Mouse (Mus musculus): ENCODE data around the gene Phgr1. TPM values are rescaled to one million over a fixed set of nuclear protein-coding genes. Genes with fewer than 3 reads are reported as not detected.

Phgr1 gene
- total RNA-seq, 2 experiments from 2014 or later, result not detected

DNA sequence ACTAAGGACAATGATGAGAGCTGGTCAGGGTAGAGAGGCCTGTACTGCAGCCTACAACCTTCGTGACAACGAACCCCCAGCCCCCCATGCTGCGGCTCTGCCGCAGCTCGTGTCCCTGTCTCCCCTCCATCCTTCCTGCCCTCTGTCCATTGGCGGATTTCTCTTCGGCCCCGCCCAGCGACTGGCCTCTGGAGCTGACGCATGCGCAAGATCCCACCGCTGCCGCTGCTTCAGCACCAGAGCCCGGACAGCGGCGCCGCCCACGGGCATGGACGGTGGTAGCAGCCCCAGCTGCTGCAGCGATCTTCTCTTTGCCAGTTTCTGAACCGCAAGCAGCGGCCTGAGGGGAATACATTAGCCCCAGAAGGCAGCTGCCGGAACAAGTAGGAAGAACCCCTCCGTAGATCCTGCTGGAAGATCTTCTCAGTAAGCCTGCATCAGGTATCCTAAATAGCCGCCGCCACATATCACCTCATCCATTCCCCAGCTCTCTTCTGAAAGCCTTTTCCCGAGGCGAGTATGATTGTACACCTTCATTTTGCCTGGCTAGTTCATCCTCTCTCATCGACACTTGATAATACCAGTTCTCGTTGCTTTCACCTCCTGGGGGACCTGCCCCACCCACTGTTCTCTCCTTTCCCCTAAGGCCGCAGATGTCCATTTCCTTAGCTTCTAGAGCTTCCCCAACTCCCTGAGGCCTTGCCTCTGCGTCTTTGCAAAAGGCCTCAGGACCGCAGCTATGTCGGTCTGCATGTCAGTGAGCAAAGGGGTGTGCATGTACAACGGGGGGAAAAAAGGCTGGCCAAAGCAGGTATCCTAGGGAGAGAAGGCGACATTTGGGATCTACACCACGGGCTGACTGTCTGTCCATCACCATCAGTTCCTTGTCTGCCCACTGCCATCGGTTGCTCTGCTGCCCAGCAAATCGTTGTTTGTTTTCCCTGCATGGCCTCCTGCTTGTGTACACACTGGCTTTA, 7.2 kb downstream of the Phgr1 start, which contains the start of gene Disp2:
TSS of gene Disp2 (plus strand) at position 216 of the 977 bp plus-strand sequence.
- peak; percentile 97 for DNase-seq

DNA sequence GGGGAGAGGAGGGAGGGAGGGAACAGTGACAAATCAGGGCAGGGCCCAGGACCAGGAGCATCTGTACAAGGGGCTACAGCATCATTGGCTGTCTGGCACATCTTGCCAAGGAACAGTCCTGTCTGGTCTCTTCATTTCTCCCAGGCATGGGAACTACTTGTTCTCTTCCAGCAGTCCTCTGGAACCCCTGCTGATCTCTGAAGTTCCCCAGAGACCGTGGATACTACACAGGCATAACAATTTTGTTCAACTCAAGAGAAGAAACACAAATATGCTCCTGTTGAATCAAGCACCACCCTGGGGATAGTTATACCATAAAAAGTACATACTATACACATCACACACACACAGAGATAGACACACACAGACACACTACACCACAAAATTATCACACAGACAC, 8.5 kb downstream of the Phgr1 start:
- no peak for DNase-seq

DNA sequence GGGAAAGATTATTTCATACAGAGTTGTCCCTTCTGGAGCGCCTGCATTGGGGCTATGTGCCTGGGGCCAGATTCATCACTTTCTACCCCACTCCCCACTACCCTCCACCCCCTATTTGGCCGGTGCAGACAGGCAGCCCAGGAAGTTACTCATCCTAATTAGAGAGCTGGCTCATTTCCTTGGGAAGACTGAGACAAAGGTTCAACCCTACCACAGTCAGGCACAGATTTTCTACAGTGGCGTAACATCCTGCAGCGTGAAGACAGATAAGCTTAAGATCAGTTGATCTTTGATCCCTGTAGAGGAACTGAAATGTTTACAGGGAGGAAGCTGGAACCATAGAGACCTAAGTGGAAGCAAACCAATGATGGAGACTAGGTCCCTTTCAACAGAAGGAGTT, 9.7 kb downstream of the Phgr1 start:
- DNase-seq, result no peak

DNA sequence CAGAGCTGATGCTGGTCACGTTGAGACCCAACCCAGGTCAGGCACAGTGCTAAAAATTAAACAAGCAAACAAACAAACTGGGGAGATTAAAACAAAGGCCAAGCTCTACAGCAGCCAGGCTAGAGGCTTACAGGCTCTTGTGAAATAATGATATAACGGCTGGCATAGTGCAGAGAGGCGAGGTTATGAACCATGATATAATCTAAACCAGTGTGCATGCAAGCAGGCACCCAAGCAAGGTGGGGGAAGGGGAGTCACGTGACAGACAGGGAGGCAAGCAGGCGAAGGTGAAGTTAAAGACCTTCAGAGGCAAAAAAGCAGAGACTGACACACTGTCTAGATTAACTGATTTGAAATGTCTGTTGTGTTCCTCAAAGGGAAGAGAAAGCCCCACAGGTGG, 10.5 kb downstream of the Phgr1 start:
- DNase-seq, result no peak

DNA sequence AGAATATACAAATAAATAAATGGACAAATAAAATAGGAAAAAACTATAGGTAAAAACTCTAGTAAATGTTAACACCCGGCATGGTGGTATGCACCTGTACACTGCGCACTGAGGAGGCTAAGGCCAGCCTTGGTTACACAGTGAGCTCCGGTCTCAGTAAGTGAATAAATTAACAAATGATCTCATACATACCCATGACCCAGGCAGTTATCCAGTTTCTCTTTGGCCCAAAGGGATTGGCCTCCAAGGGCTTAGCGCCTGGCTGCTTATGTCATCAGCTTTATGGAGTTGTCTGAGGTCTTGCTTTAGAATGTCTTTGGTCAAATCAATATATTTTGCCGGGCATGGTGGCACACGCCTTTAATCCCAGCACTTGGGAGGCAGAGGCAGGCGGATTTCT, 11.1 kb downstream of the Phgr1 start:
- no peak for DNase-seq

DNA sequence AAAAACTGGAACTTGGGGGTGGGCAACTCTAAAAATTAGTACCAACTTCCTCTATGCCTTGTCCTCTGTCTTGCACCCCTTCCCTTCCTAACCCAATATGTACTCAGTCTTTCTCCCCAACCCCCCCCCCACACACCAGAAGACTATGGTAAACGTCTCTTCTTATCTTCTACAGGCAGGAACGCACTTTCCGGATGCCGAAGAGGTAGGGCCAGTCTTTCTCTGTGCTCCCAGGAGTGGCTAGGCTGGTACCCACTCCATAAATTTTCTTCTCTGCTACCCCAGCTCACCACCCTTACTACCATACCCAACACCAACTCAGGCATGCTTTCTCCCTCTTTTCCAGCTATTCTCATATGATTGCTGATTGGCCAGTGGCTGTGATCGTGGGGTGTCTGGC, 14.0 kb downstream of the Phgr1 start:
- no peak for DNase-seq

DNA sequence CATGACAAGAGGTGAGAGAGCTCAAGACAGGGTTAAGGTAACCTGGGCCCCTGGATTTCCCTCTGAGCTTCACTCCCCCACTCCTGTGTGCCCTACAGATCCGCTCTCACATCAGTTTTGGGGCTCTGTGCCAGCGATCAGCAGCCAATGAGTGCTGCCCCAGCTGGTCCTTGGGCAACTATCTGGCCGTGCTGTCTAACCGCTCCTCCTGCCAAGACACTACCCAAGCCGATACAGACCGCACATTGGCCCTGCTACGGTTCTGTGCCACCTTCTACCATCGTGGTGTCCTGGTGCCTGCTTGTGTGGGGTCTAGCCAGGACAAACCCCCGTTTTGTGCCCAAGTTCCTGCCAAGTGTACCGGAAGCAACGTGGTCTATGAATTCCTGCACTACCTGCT, 16.9 kb downstream of the Phgr1 start:
- peak; percentile 77 for DNase-seq

DNA sequence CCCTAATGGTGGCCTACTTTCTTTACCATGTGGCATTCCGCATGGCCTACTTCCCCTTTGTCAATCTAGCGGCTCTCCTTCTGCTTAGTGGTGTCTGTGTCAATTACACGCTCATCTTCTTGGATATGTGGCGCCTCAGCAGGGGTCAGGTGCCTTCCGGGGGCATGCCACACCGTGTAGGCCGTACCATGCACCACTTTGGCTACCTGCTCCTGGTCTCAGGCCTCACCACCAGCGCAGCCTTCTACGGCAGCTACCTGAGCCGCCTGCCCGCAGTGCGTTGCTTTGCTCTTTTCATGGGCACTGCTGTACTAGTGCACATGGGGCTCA, 17.6 kb downstream of the Phgr1 start:
- no peak for DNase-seq

DNA sequence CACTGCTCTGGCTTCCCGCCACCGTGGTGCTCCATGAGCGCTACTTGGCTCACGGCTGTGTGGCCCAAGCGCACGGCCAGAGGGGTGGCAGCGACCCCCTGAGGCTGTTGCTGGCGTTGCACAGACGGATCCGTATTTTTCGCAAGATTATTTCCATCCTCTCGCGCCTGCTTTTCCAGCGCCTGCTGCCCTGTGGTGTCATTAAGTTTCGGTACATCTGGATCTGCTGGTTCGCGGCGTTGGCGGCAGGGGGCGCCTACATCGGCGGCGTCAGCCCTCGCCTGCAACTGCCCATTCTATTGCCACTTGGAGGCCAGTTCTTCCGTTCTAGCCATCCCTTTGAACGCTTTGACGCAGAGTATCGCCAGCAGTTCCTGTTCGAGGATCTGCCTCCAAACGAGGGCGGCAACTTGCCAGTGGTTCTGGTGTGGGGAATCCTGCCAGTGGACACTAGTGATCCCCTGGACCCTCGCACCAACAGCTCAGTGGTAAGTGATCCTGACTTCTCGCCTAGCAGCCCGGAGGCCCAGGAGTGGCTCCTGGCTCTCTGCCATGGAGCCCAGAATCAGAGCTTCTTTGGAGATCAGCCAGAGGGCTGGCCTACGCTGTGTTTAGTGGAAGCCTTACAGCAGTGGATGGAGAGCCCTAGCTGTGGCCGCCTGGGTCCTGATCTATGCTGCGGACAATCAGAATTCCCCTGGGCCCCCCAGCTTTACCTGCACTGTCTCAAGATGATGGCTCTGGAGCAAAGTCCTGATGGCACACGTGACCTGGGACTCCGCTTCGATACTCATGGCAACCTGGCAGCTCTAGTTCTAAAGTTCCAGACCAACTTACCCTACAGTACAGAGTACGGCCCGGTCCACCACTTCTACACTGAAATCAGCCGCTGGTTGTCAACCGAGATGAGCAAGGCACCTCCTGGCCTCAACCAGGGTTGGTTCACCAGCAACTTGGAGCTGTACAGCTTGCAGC, 18.3 kb downstream of the Phgr1 start:
- peak; percentile 84 for DNase-seq

DNA sequence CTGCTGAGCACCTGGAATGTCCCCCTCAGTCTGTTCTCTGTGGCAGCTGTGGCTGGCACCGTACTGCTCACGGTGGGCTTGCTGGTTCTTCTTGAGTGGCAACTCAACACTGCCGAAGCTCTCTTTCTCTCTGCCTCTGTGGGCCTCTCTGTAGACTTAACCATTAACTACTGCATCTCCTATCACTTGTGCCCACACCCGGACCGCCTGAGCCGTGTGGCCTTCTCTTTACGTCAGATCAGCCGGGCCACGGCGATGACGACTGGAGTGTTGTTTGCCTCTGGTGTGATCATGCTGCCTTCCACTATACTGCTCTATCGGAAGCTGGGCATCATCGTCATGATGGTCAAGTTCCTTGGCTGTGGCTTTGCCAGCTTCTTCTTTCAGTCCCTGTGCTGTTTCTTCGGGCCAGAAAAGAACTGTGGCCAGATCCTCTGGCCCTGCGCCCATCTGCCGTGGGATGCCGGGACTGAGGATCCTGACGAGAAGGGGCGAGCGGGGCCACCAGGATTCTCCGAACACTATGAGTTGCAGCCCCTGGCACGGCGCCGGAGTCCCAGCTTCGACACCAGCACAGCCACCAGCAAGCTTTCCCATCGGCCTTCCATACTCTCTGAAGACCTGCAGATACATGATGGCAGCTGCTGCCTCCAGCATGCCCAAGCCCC, 19.2 kb downstream of the Phgr1 start:
- no peak for DNase-seq

DNA sequence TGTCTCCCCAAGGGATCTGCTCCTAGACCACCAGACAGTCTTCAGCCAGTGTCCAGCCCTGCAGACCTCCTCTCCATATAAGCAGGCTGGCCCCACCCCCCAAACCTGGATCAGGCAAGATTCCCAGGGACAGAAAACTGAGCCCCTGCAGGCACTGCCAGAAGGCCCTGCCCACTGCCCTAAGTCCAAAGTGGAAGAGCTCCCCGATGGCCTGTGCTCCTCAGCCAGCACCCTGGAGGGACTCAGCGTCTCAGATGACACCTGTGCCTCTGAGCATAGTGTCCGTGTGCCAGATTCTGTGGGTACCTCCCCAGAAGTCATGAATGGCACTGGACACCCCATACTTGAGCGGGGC, 19.7 kb downstream of the Phgr1 start:
- no peak for DNase-seq

DNA sequence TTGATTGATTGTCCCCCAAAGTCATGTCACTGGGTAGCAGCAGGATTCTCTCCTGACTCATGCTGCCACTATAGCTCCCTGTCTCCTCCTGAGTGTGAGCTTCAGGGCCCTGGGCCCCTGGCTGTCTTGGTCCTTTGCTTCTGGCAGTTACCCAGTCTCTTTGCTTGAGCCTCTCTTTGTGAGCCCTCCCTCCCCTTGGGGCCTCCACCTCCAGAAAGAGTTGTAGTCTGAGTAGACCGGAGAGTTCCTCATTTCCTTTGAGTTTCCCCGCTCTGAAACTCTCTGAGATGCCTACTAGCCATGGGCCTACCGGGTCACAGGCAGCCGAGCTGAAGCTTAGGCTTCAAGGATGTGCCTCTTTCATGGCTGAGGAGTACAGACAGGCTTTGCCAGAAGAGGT, 21.1 kb downstream of the Phgr1 start:
- no peak for DNase-seq

DNA sequence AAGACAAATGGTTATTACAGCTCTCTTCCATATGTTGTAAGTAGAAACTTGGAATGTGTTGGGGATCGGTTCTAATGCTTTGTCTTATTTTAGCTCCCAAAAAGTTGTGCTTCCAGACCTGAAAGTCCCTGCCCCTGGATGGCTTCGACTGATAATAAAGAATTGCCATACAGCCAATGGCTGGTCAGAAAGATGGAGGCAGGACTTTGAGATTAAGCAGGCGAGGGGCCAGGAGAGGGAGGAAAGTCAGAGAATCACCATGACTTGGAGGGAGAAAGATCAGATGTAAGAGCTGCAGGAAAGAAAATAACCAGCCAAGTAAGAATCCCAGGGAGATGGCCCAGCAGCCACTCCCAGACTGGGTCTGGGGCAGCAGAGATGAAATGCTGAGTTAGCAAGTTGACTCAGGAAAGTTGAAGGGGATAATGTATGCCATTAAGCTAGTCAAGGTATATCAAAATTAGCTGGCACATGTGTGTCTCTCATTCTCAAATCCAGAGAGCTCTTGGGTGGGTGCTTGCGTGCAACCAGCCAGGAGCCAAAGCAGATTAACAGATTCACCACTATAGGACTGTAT, 30.1 kb downstream of the Phgr1 start:
- no peak for DNase-seq

DNA sequence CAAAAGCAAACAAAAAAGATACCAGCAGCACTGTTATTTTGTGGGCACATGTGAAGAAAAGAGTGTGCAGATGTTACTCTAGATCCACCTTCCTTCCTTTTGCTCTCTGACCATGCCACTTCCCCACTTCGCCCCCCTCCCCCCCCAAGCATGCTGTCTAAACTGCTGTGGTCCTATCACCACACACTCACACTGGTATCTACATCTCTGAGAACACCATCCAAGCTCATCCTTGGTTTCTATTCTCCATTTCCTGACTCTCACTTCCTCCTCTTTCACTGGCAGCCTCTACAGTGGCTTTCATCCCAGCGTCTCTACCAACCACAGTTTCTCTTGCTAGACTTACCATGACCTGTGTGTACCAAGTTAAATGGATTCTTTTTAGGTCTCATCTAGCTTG, 31.9 kb downstream of the Phgr1 start:
- no peak for DNase-seq

DNA sequence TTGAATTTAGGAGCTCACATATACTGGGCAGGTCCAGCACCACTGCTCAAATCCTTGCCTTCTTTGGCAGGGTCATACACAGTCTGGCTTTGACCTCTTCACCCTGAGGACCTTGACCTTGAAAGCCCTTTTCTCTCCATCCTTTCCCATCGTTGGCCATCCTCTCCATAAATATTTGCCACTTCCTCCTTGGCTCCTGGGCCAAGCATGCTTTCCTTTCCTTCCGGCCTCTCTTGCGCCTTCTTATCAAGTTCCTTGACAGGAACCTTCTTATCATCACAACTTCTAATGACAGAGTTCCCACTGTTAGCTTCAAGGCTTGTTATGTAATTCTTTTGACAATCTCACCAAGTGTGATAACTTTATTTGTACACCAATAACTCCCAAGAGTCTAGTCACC, 32.6 kb downstream of the Phgr1 start:
- no peak for DNase-seq

DNA sequence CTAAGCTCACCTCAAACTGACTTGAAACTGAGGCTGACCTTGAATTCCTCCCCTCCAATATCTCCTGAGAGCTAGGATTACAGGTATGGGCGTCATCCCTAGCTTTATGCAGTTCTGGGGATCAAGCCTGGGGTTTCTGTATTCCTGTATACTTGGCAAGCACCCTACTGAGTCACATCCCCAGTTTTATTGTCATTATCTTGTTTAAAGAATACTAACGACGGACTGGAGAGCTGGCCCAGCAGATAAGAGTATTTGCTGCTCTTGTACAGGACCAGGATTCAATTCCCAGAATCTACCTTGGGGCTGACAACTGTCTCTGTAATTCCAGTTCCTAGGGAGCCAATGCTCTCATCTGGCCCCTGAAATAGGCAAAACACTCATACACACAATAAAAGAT, 33.2 kb downstream of the Phgr1 start:
- no peak for DNase-seq

DNA sequence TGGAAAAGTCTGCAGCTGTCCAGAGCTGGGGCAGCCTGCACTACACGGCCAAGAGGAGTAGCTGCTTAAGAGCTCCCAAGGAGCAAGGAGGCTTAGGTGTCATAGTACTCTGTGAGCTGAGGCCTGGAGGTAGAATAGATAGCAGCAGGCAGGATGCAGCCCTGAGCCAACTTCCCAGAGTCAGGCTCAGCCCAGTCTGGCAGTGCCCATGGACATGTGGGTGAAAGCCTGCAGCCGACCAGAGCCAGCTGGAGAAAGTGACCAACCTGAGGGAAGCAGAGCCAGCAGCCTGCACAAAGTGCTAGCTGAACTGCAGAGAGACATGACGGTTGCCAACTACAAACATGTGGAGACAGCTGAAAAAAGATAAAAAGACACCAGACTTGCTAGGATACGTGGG, 34.3 kb downstream of the Phgr1 start:
- DNase-seq, result peak; percentile 64

DNA sequence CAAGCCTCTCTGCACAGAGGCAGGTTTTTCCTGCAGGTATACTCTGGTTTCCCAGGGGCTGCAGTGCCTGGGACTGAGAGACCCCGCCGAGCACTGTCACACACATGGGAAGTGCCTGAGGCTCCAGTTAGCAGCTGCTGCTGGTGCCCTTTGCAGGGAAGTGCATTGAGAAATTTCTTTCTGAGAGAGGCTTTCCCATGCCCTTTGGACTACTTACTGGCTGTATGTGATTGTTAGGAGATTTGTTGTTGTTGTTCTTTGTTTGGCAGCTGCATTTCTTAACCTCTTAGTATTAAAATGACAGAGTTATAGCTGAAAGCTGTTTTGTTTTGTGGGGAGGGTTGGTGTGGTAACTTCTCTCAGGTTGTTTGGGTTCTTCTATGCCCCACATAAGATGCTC, 38.3 kb downstream of the Phgr1 start:
- DNase-seq, result no peak

DNA sequence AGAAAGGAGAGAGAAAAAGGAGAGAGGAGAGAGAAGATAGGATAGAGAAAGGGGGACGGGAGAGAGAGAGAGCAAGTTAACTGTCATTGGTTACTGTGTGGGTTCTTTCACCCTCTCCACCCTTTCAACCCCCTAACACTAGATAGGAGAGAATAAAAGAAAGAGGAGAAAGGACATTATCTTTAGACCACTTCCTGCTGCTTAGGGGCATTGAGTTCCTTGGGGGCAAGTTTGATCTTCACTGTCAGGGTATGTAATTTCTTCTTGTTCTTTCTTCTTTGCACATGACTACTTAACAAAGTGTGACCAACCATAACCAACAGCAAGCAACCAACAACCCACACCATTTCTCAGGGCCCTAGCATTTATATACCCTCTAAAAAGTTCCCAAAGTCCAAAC, 40.2 kb downstream of the Phgr1 start:
- no peak for DNase-seq

DNA sequence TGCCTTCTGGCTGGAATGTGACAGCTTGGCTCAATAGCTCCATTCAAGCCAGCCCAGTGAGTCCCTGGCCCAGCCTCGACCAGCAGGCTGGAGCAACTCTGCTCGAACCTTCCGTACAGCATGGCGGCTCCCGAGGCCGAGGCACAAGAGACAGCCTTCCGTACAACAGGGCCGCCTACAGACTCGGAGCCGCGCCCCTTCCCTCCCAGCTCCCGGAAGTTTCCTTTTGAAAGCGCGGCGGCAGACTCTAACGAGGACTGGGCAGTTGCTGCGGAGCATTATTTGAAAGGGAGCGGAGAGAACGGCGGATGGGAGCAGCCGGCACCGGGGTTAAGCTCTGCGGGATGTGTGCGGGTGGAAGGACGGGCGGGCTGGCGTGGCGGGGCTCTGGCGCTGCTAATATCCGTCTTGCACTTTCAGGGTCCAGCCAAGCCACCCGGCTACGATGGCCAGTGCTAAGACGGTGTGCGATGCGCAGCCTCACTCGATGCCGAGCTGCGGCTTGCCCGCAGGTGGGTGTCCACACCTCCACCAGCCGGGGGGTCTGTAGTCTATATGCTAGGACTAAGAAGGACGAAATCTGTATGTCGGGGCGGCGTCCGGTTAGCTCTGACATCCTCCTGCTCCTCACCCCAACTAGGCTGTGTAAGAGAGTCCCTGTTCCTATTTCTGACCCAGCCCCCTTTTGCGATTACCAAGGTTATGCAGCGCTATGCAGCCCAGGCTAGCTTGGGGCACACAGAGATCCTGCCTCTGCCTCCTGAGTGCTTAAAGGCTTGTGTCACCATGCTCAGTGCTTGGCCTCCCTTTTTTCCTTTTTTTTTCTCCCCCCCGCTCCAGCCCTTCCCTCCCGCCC, 41.6 kb downstream of the Phgr1 start, which contains the start of gene Knstrn:
TSS of gene Knstrn (plus strand) at position 23 of the 856 bp plus-strand sequence.
- DNase-seq, result peak; percentile 93

DNA sequence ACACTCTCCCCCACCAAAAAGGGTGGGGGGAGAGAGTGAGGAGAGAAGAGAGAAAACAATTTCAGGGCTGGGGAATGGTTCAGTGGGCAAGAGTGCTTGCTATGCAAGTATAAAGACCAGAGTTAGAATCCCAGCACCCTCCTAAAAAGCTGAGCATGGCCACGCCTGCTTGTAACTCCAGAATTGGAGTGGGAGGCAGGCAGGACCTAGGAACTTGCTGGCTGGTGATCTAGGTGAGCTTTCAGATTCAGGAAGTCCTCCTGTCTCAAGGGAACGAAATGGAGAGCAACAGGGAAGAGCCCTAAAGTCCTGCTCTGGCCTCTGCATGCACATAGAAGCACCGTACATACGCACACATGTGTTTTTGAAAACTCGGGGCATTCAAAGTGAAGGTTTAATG, 50.2 kb downstream of the Phgr1 start:
- no peak for DNase-seq
